Mouse (Mus musculus): ENCODE data around the gene Papss2.

- no peak for TF ChIP-seq CTCF (IDR thresholded peaks at IDR 0.05; ENCODE audit: low read depth, low read length)
- TF ChIP-seq POLR2A (IDR thresholded peaks at IDR 0.05; ENCODE audit: borderline replicate concordance, low read depth, low read length): no peak
Observed at GRCm38 (mm10) chr19:32715681-32716080, 120.1 kb downstream of the Papss2 start.
